Mouse (Mus musculus): ENCODE results near the gene Esp4.
"Not testable (repeated sequence)": the region's sequence is repeated elsewhere in the genome, so short reads cannot be mapped to it uniquely, and the experiment has no call there.

The Esp4 gene

DNA sequence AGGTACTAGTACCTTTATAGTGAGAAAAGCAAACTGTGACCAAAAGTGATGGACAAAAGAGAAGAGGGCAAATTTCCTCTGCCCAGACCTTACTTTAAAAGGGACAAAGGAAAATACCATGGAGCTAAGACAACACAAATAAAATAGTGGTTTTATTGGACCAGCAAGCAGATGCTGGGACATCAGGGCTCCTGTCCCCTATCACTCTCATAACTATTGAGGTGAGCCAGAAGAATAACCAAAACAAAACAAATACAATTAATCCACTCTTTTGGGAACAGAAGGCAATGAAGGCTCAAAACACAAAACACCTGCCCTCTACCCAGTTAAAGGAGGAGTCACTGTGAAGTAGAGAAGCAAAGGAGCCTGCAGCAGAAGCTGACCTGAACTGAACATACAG lies at the start of gene Esp4:
Gene Esp4 (plus strand): TSS at position 301 of the 400 bp plus-strand sequence.
- DNase-seq (ENCODE audit: low spot score) = no peak

DNA sequence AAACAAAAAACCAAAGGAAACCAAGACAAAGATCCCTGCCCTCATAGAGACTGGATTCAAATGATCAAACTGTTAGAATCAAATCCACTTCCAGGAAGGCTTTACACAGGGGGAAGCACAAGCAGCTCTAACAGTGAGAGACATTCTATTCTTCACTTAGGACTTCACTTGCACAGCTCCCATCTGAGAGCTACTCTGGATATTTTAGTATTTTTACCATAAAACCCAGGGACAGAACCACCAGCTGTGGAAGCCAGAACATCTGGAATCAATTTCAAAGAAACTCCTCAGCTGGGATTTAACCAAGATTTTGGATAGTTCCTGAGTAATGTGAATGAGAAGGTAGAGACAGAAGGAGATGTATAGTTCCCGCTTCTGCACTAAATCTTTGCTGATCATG lies 44.9 kb upstream of the Esp4 start:
- no peak for DNase-seq (ENCODE audit: low spot score)

DNA sequence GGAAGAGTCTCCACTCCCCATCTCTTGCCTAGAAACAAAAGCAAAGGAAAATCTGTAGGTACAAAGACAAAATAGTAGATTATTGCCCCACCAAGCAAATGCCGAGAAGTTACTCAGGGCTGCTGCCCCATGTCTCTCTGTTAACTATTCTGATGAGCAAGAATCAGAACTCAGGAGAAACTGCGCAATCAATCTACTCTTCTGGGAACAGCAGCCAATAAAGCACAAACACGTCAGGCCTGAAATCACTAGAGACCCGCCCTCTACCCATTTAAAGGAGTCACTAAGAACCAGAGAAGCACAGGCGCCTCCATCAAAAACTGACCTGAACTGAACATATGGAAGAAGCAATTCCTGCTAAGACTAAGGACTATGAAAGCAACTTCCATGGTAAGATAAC lies 37.2 kb upstream of the Esp4 start, which contains the start of gene Esp6:
Gene Esp6 (plus strand): TSS at position 301 of the 400 bp plus-strand sequence.
- no peak for DNase-seq (ENCODE audit: low spot score)

DNA sequence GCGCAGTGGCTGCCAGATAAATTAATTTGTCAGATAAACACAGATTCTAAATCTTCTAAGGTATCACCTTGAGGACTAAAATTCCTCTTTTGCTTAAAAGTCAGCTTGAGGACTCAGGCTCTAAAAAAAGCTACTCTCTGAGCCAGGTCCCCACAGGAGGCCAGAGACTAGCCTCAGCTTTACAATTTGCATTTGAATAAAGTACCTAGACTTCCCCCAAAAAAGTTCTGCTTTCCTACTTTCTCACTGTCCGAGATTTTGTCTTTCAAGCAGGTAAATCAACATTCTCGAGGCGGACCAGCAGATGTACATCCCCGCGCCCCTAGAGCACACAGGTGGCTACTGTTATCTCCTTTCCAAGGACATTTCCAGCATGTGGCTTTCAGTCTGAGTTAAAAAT lies 14.5 kb upstream of the Esp4 start:
- not testable (repeated sequence) for DNase-seq (ENCODE audit: low spot score)

DNA sequence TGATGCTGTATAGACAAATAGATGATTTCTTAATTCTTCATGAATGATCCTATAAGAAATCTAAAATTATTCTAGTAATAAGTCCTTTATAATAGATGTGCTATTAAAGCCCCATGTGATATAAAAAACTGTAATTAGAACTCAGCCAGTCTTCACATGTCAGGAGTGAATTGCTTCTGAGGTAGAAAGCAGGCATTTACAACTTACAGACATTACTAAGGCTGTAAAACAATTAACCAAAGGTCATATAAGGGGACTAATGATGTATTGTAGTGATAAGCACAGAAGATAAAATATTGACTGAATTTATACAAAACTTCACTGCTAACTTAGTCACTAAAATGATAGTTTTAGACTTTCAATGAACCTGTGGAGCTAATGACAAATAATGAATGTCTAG lies 7.1 kb upstream of the Esp4 start:
- no peak for DNase-seq (ENCODE audit: low spot score)

DNA sequence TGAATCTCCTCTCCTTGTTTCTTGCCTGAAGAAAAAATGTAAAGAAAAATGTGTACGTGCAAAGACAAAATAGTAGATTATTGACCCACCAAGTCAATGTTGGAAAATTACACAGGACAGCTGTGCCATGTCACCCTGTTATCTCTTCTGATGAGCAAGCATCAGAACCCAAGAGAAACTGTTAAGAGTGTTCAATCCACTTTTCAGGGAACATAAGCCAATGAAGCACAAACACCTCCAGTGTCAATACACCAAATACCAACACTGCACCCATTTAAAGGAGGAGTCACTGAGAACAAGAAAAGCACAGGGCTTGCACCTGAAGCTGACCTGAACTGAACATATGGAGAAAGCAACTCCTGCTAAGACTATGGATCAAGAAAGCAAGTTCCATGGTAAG lies 33.4 kb downstream of the Esp4 start, which contains the start of gene Esp3:
Gene Esp3 (plus strand): TSS at position 301 of the 400 bp plus-strand sequence.
- DNase-seq (ENCODE audit: low spot score) = not testable (repeated sequence)
